Mouse (Mus musculus) urinary bladder, postnatal 14 days (tissue): ENCODE measurements around the gene Cyp2a12.
"Not testable (repeated sequence)": the region's sequence is repeated elsewhere in the genome, so short reads cannot be mapped to it uniquely, and the experiment has no call there.

Source experiments
- DNase-seq: peaks from one replicate; pipeline ENCODE4 v3.0.0; 2021; ENCODE audit warnings: low spot score

Cyp2a12 gene

DNA sequence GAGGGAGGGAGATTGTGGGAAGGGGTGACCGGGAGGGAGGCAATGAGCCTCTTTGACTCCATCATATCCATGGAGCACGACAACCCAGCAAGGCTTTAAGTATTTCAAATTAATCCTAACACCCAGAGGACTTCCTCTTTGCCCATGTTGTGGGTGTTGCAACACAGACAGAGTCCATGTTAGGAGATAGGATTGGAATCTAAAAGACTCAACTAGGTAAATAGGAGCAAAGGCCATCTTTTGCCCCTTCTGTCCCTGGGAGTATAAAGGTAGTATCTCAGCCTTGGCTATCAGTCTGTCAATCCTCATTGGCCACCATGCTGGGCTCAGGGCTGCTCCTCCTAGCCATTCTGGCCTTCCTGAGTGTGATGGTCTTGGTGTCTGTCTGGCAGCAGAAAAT is at the start of gene Cyp2a12:
TSS of gene Cyp2a12 (plus strand) at position 293 of the 400 bp plus-strand sequence.
- no peak for DNase-seq

GRCm38 (mm10) chr7:26981464-26981863 is 47.4 kb upstream of the Cyp2a12 start:
- DNase-seq: not testable (repeated sequence)

GRCm38 (mm10) chr7:26981937-26982336 is 46.9 kb upstream of the Cyp2a12 start:
- DNase-seq: not testable (repeated sequence)

DNA sequence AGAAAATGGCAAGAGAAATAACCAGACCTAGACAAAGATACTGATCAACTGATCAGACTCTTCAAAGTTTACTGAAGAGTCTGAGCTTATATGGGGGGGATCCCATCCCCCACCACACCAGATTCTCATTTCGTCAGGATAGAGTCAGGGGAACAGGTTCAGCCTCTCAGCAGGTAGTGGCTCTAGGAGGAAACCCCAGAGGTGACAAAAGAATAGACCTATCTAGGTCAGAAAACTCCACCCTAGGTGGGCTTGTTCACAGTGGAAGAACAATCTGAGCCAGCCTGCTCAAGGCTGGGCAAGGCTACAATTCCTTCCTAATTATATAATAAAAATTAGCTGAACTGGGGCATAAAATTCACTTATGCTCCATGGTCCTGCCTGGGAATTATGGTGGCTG is 46.3 kb upstream of the Cyp2a12 start:
- DNase-seq: no peak

DNA sequence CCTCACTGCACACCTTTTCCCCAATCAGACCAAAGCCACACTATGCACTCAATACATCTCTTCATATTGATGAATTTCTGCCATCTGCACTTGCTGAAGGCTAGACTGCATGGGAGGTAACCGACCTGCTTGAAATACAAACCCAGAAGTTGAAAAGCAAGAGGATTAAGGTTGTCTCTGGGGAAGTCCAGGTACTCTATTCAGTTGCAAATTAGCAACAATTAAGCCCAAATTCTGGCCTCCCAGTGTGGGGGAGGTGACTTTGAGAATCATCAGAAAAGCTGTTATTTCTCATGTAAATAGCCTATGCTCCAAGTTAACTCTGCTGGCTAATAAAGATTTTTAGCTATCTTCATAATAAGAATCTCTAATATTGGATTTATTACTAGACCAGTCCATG is 45.7 kb upstream of the Cyp2a12 start:
- not testable (repeated sequence) for DNase-seq

- DNase-seq: not testable (repeated sequence)
These were observed 2.3 kb upstream of the Cyp2a12 start for GRCm38 (mm10) chr7:27026581-27026980.

GRCm38 (mm10) chr7:27048886-27049285 is 20.0 kb downstream of the Cyp2a12 start:
- DNase-seq: not testable (repeated sequence)

DNA sequence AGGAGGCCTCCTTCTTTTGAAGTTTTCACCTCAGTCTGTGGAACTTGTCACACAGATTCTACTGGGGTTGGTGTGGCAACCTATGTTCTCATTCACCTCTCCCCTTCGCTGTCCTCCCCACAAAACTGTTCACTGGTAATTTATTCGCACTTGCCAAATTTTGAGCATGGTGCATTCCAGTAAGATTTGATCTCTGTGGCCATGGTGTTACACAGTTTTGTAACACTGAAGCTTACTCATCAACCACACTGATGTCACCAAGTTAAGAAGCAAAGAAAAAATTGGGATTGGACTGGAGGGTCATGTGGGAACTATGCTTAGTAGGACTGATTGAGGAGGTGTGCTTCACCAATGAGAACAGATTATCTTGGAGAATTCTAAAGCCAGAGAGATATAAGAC is 30.5 kb downstream of the Cyp2a12 start:
- DNase-seq: not testable (repeated sequence)

- DNase-seq: not testable (repeated sequence)
These were observed 31.0 kb downstream of the Cyp2a12 start for GRCm38 (mm10) chr7:27059896-27060295.

GRCm38 (mm10) chr7:27078641-27079040 is 49.8 kb downstream of the Cyp2a12 start:
- DNase-seq: no peak

DNA sequence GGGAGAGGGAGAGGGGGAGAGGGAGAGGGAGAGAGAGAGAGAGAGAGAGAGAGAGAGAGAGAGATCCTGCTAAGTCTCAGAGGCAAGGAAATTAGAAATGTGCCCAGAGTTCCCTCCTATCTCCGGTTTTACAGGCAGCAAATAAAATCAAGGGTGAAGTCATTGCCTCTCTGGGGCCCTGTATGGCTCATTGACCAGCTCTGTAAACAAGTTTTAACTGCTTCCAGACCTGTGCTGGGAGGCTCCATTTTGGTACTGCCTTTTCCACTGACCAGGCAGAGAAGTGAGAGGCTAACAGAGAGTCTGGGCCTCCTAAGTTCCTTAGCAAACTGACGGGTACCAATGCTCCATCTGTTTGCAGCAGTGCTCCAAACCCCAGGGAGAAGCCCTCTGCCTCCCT is 52.7 kb downstream of the Cyp2a12 start:
- no peak for DNase-seq
